Mouse (Mus musculus) MEL (cell line): Measurements from ENCODE around the gene Lman1l. TPM values are rescaled to one million over a fixed set of nuclear protein-coding genes. Genes with fewer than 3 reads are reported as not detected.
A peak's percentile ranks its signal among the peaks of the same experiment; 100 is the strongest.

Source experiments
- DNase-seq: peaks from one replicate; pipeline ENCODE4 v3.0.0; 2011; ENCODE audit warnings: low read depth, low spot score
- H3K27ac ChIP-seq: 2 replicates; pipeline ENCODE4 v1.5.1; 2012; ENCODE audit warnings: low read depth, mild to moderate bottlenecking, control low read depth, low read length, moderate library complexity; ENCODE audit not compliant: control insufficient read depth
- H3K27me3 ChIP-seq, 2 experiments: fragments of 150-350 bp in 1 of 2; sonication (generic) in 1 of 2; 2 replicates each; pipeline ENCODE4 v1.6.1; 2012; ENCODE audit warnings: low read length in 2 of 2, mild to moderate bottlenecking in 2 of 2, improper control_type of control experiment in 1 of 2, moderate library complexity in 1 of 2; ENCODE audit not compliant: insufficient read depth in 2 of 2, control insufficient read depth in 1 of 2
- H3K36me3 ChIP-seq, 2 experiments: 2 replicates each; pipeline ENCODE4 v1.6.1; 2012 to 2014; ENCODE audit warnings: low read length in 2 of 2, improper control_type of control experiment in 1 of 2, inconsistent platforms in 1 of 2, mild to moderate bottlenecking in 1 of 2; ENCODE audit not compliant: insufficient read depth in 2 of 2, control insufficient read depth in 1 of 2
- H3K4me1 ChIP-seq, 2 experiments: fragments of 150-350 bp in 1 of 2; sonication (generic) in 1 of 2; 2 replicates each; pipeline ENCODE4 v1.6.1; 2012; ENCODE audit warnings: low read length in 2 of 2, improper control_type of control experiment in 1 of 2, mild to moderate bottlenecking in 1 of 2; ENCODE audit not compliant: insufficient read depth in 2 of 2, control insufficient read depth in 1 of 2
- H3K4me3 ChIP-seq, 2 experiments: fragments of 150-350 bp in 1 of 2; sonication (generic) in 1 of 2; 2 replicates each; pipeline ENCODE4 v1.5.1; 2012; ENCODE audit warnings: low read depth in 2 of 2, low read length in 2 of 2, mild to moderate bottlenecking in 2 of 2, moderate library complexity in 2 of 2, control low read depth in 1 of 2, improper control_type of control experiment in 1 of 2; ENCODE audit not compliant: control insufficient read depth in 1 of 2, insufficient read depth in 1 of 2
- H3K79me2 ChIP-seq: 2 replicates; pipeline ENCODE4 v1.6.1; 2012; ENCODE audit warnings: mild to moderate bottlenecking, low read length, moderate library complexity; ENCODE audit not compliant: control insufficient read depth, poor library complexity, insufficient read depth
- H3K9ac ChIP-seq: 2 replicates; pipeline ENCODE4 v1.6.1; 2012; ENCODE audit warnings: low read depth, mild to moderate bottlenecking, control low read depth, low read length, moderate library complexity; ENCODE audit not compliant: control insufficient read depth, poor library complexity, severe bottlenecking
- H3K9me3 ChIP-seq: fragments of 150-350 bp; sonication (generic); replicated peaks from 2 replicates; pipeline ENCODE4 v1.6.1; 2012; ENCODE audit warnings: mild to moderate bottlenecking, low read length, improper control_type of control experiment, moderate library complexity; ENCODE audit not compliant: insufficient read depth
- BHLHE40 ChIP-seq: IDR thresholded peaks from 2 replicates; pipeline ENCODE4 v1.6.1; 2012; ENCODE audit warnings: low read depth, mild to moderate bottlenecking, inconsistent platforms, low read length, improper control_type of control experiment, borderline replicate concordance
- CHD1 ChIP-seq: IDR thresholded peaks from 2 replicates; pipeline ENCODE4 v1.6.1; 2012; ENCODE audit warnings: low read depth, mild to moderate bottlenecking, inconsistent platforms, low read length, improper control_type of control experiment
- CHD2 ChIP-seq: IDR thresholded peaks from 2 replicates; pipeline ENCODE4 v1.6.1; 2011; ENCODE audit warnings: low read length, improper control_type of control experiment
- CTCF ChIP-seq, 3 experiments: IDR thresholded peaks in 2 of 3; conservative IDR thresholded peaks in 1 of 3; 2 replicates each; pipeline ENCODE4 v1.5.1; 2011 to 2012; ENCODE audit warnings: low read length in 3 of 3, low read depth in 2 of 3, mild to moderate bottlenecking in 2 of 3, improper control_type of control experiment in 1 of 3, inconsistent platforms in 1 of 3, mixed read lengths in 1 of 3, moderate library complexity in 1 of 3; ENCODE audit not compliant: control insufficient read depth in 1 of 3, insufficient read depth in 1 of 3, poor library complexity in 1 of 3, severe bottlenecking in 1 of 3
- E2F4 ChIP-seq: IDR thresholded peaks from 2 replicates; pipeline ENCODE4 v1.6.1; 2011; ENCODE audit warnings: low read depth, low read length, improper control_type of control experiment, borderline replicate concordance
- ELF1 ChIP-seq: IDR thresholded peaks from 2 replicates; pipeline ENCODE4 v1.6.1; 2014; ENCODE audit warnings: low read depth, mild to moderate bottlenecking, inconsistent platforms, low read length, improper control_type of control experiment, moderate library complexity
- EP300 ChIP-seq, 2 experiments: IDR thresholded peaks; 2 replicates each; pipeline ENCODE4 v1.6.1; 2011; ENCODE audit warnings: improper control_type of control experiment in 2 of 2, low read length in 2 of 2, low read depth in 1 of 2, mild to moderate bottlenecking in 1 of 2
- ETS1 ChIP-seq: IDR thresholded peaks from 2 replicates; pipeline ENCODE4 v1.6.1; 2012; ENCODE audit warnings: low read depth, mild to moderate bottlenecking, inconsistent platforms, low read length, improper control_type of control experiment, moderate library complexity
- GABPA ChIP-seq: IDR thresholded peaks from 2 replicates; pipeline ENCODE4 v1.6.1; 2012; ENCODE audit warnings: low read depth, mild to moderate bottlenecking, inconsistent platforms, low read length, improper control_type of control experiment, moderate library complexity
- GATA1 ChIP-seq: IDR thresholded peaks from 2 replicates; pipeline ENCODE4 v1.6.1; 2011; ENCODE audit warnings: low read depth, low read length, improper control_type of control experiment
- HCFC1 ChIP-seq: IDR thresholded peaks from 2 replicates; pipeline ENCODE4 v1.6.1; 2012; ENCODE audit warnings: low read depth, mild to moderate bottlenecking, inconsistent platforms, low read length, improper control_type of control experiment, moderate library complexity
- JUND ChIP-seq: IDR thresholded peaks from 2 replicates; pipeline ENCODE4 v1.6.1; 2011; ENCODE audit warnings: low read depth, mild to moderate bottlenecking, improper control_type of control experiment, low read length
- KAT2A ChIP-seq: conservative IDR thresholded peaks from 2 replicates; pipeline ENCODE4 v1.6.1; 2012; ENCODE audit warnings: low read depth, low read length, improper control_type of control experiment, inconsistent platforms
- MAFK ChIP-seq: IDR thresholded peaks from 2 replicates; pipeline ENCODE4 v1.6.1; 2011; ENCODE audit warnings: low read depth, mild to moderate bottlenecking, low read length, improper control_type of control experiment, borderline replicate concordance
- MAX ChIP-seq: IDR thresholded peaks from 2 replicates; pipeline ENCODE4 v1.6.1; 2011; ENCODE audit warnings: low read length, improper control_type of control experiment
- MAZ ChIP-seq: IDR thresholded peaks from 2 replicates; pipeline ENCODE4 v1.6.1; 2012; ENCODE audit warnings: low read depth, mild to moderate bottlenecking, inconsistent platforms, low read length, improper control_type of control experiment
- MEF2A ChIP-seq: IDR thresholded peaks from 2 replicates; pipeline ENCODE4 v1.6.1; 2014; ENCODE audit warnings: low read depth, mild to moderate bottlenecking, inconsistent platforms, low read length, improper control_type of control experiment; ENCODE audit not compliant: poor library complexity, insufficient replicate concordance, severe bottlenecking; ENCODE audit errors: extremely low read depth
- MYB ChIP-seq: IDR thresholded peaks from 2 replicates; pipeline ENCODE4 v1.6.1; 2011; ENCODE audit warnings: mild to moderate bottlenecking, low read depth, low read length, improper control_type of control experiment
- MYC ChIP-seq: IDR thresholded peaks from 2 replicates; pipeline ENCODE4 v1.6.1; 2011; ENCODE audit warnings: low read depth, mild to moderate bottlenecking, low read length, improper control_type of control experiment, moderate library complexity
- NELFE ChIP-seq: IDR thresholded peaks from 2 replicates; pipeline ENCODE4 v1.6.1; 2011; ENCODE audit warnings: low read depth, low read length, improper control_type of control experiment
- POLR2A ChIP-seq, 2 experiments: IDR thresholded peaks; 2 replicates each; pipeline ENCODE4 v1.6.1; 2011 to 2012; ENCODE audit warnings: low read length in 2 of 2, mild to moderate bottlenecking in 2 of 2, control low read depth in 1 of 2, improper control_type of control experiment in 1 of 2, low read depth in 1 of 2, moderate library complexity in 1 of 2; ENCODE audit not compliant: control insufficient read depth in 1 of 2, insufficient read depth in 1 of 2, poor library complexity in 1 of 2
- POLR2AphosphoS2 ChIP-seq: IDR thresholded peaks from 2 replicates; pipeline ENCODE4 v1.6.1; 2011; ENCODE audit warnings: low read length, improper control_type of control experiment
- RAD21 ChIP-seq: IDR thresholded peaks from 2 replicates; pipeline ENCODE4 v1.6.1; 2011; ENCODE audit warnings: mild to moderate bottlenecking, low read depth, low read length, improper control_type of control experiment
- RCOR1 ChIP-seq: IDR thresholded peaks from 2 replicates; pipeline ENCODE4 v1.6.1; 2012; ENCODE audit warnings: low read depth, mild to moderate bottlenecking, inconsistent platforms, low read length, improper control_type of control experiment
- SIN3A ChIP-seq: IDR thresholded peaks from 2 replicates; pipeline ENCODE4 v1.6.1; 2012; ENCODE audit warnings: low read length, improper control_type of control experiment, inconsistent platforms
- SMC3 ChIP-seq: IDR thresholded peaks from 2 replicates; pipeline ENCODE4 v1.6.1; 2011; ENCODE audit warnings: low read depth, low read length, improper control_type of control experiment
- TAL1 ChIP-seq: IDR thresholded peaks from 2 replicates; pipeline ENCODE4 v1.6.1; 2012; ENCODE audit warnings: mild to moderate bottlenecking, inconsistent platforms, low read length, moderate library complexity, mixed read lengths
- TBP ChIP-seq: IDR thresholded peaks from 2 replicates; pipeline ENCODE4 v1.8.0; 2011; ENCODE audit warnings: low read depth, low read length, improper control_type of control experiment
- TCF12 ChIP-seq: IDR thresholded peaks from 2 replicates; pipeline ENCODE4 v1.6.1; 2014; ENCODE audit warnings: low read depth, mild to moderate bottlenecking, inconsistent platforms, low read length, improper control_type of control experiment, moderate library complexity
- UBTF ChIP-seq: IDR thresholded peaks from 2 replicates; pipeline ENCODE4 v1.6.1; 2012; ENCODE audit warnings: low read depth, mild to moderate bottlenecking, inconsistent platforms, low read length, improper control_type of control experiment, moderate library complexity, borderline replicate concordance; ENCODE audit not compliant: insufficient read depth
- USF1 ChIP-seq: IDR thresholded peaks from 2 replicates; pipeline ENCODE4 v1.6.1; 2014; ENCODE audit warnings: low read depth, mild to moderate bottlenecking, inconsistent platforms, low read length, improper control_type of control experiment, moderate library complexity
- USF2 ChIP-seq, 2 experiments: IDR thresholded peaks; 2 replicates each; pipeline ENCODE4 v1.6.1; 2011 to 2012; ENCODE audit warnings: improper control_type of control experiment in 2 of 2, low read length in 2 of 2, borderline replicate concordance in 1 of 2, inconsistent platforms in 1 of 2, low read depth in 1 of 2, mild to moderate bottlenecking in 1 of 2; ENCODE audit not compliant: insufficient read depth in 1 of 2
- ZC3H11A ChIP-seq: IDR thresholded peaks from 2 replicates; pipeline ENCODE4 v1.6.1; 2012; ENCODE audit warnings: low read depth, mild to moderate bottlenecking, inconsistent platforms, low read length, improper control_type of control experiment
- ZKSCAN1 ChIP-seq: IDR thresholded peaks from 2 replicates; pipeline ENCODE4 v1.6.1; 2012; ENCODE audit warnings: low read depth, mild to moderate bottlenecking, inconsistent platforms, low read length, improper control_type of control experiment, moderate library complexity
- ZMIZ1 ChIP-seq: IDR thresholded peaks from 2 replicates; pipeline ENCODE4 v1.6.1; 2012; ENCODE audit warnings: low read depth, mild to moderate bottlenecking, inconsistent platforms, low read length, improper control_type of control experiment, moderate library complexity
- ZNF384 ChIP-seq: IDR thresholded peaks from 2 replicates; pipeline ENCODE4 v1.6.1; 2012; ENCODE audit warnings: low read depth, mild to moderate bottlenecking, inconsistent platforms, low read length, improper control_type of control experiment
- polyA plus RNA-seq, 2 experiments: library from polyadenylated mRNA; stranded (reverse) in 1 of 2; unstranded in 1 of 2; fragments of >175 nt in 1 of 2; fragments of >200 nt in 1 of 2; gene quantifications; 2 replicates each; pipeline versions ENCODE4 v1.2.1 to v1.2.4; 2012; ENCODE audit warnings: low replicate concordance in 2 of 2, low read depth in 1 of 2; ENCODE audit not compliant: insufficient read length in 2 of 2, insufficient read depth in 1 of 2, missing spikeins in 1 of 2
- total RNA-seq: library from RNA; depleted of rRNA; stranded (reverse); fragments of 300-350 nt; gene quantifications from 2 replicates; pipeline ENCODE4 v1.2.3, GENCODE M21; 2012

Lman1l gene
- total and polyA plus RNA-seq, 3 experiments: 0.08 to 0.11 TPM; not detected in 1

- H3K4me3 ChIP-seq: peak overlapping the region; percentile 12 to 33; a peak in 3 of 4 replicates
- peaks cover 19 to 49% of the 10 kb centered on the region in 2 experiments for H3K4me1 ChIP-seq
- peak overlapping the region; percentile 70 for H3K9ac ChIP-seq
- H3K9me3 ChIP-seq: no peaks in the 10 kb centered on the region
- peak; percentile 81 for DNase-seq
- H3K79me2 ChIP-seq: peaks cover 31% of the 10 kb centered on the region
- H3K27me3 ChIP-seq: no peaks in the 10 kb centered on the region
- peaks cover 0 to 32% of the 10 kb centered on the region in 2 experiments; a peak in 2 of 4 replicates for H3K36me3 ChIP-seq
- H3K27ac ChIP-seq: peak overlapping the region; percentile 99
- TF ChIP-seq GABPA (no peak), MYB (no peak), POLR2A (IDR thresholded peaks at IDR 0.05; ENCODE audit: control insufficient read depth in 1 of 2, insufficient read depth in 1 of 2, low read depth in 1 of 2, low read length in 2 of 2, poor library complexity in 1 of 2) (no peak), MEF2A (no peak), RCOR1 (peak; percentile 67), TAL1 (no peak), POLR2AphosphoS2 (no peak), USF2 (IDR thresholded peaks at IDR 0.05; ENCODE audit: borderline replicate concordance in 1 of 2, insufficient read depth in 1 of 2, low read depth in 1 of 2, low read length in 2 of 2) (no peak), E2F4 (no peak), MAFK (peak; percentile 44; the same call in 1 of the 2 replicates), BHLHE40 (peak; percentile 64; the same call in 1 of the 2 replicates), USF1 (no peak), UBTF (no peak), ELF1 (peak; percentile 47), EP300 (IDR thresholded peaks at IDR 0.05; ENCODE audit: low read depth in 1 of 2, low read length in 2 of 2) (peak; percentile 56 to 59), ZC3H11A (no peak), GATA1 (no peak), MYC (peak; percentile 42; the same call in 1 of the 2 replicates), CTCF (IDR thresholded peaks at IDR 0.05 in 2 of 3, conservative IDR thresholded peaks at IDR 0.05 in 1 of 3; ENCODE audit: control insufficient read depth in 1 of 3, insufficient read depth in 1 of 3, low read depth in 2 of 3, low read length in 3 of 3, poor library complexity in 1 of 3, severe bottlenecking in 1 of 3) (no peak), CHD1 (no peak), TCF12 (peak; percentile 54), SMC3 (no peak), MAZ (peak; percentile 77; the same call in 1 of the 2 replicates), HCFC1 (peak; percentile 52), ZKSCAN1 (no peak), ETS1 (peak; percentile 86; the same call in 1 of the 2 replicates), ZNF384 (no peak), RAD21 (no peak), CHD2 (no peak), JUND (0 out of 2 replicates have a peak, but pooled peaks have one; percentile 90), SIN3A (peak; percentile 79), MAX (peak; percentile 26; the same call in 1 of the 2 replicates), NELFE (no peak), ZMIZ1 (no peak), KAT2A (no peak), TBP (0 out of 2 replicates have a peak, but pooled peaks have one; percentile 11)
Measured at GRCm38 (mm10) chr9:57647286-57648108, 26.9 kb upstream of the Lman1l start.
